In genomic region chr7:143977831-143978682, GRCm38 (mm10) we compare ENCODE assay signal across 9 mouse cellular contexts. TPM values are rescaled to one million over a fixed set of nuclear protein-coding genes. Genes with fewer than 3 reads are reported as not detected.
DNase-seq lines count a peak whose midpoint lies in the region; ATAC-seq and TF ChIP-seq lines count a peak whose summit lies in the region.
"Had no signal": no experiment of that assay in that cellular context is flagged by ENCODE, and none has a peak within 500 bp of the region (broad histone marks: within the 10 kb centered on the region; RNA-seq: fewer than 3 reads in every experiment).

No protein-coding gene starts in this region.

- no peak overlapping the region for H3K27ac ChIP-seq in layer of hippocampus, adult 2 months
- H3K27ac ChIP-seq in hindbrain, embryonic 15.5 days (replicated peaks): no peak overlapping the region
- H3K27ac ChIP-seq in liver, adult 2 months (replicated peaks; ENCODE audit: insufficient read depth, low read depth, low read length): no peak overlapping the region
- no peak overlapping the region for H3K27ac ChIP-seq in neural tube, embryonic 11.5 days (ENCODE audit: low read depth, low read length)
- H3K27ac ChIP-seq: macrophage had no signal

- peaks cover 65% of the 10 kb centered on the region for H3K27me3 ChIP-seq in hindbrain, embryonic 15.5 days
- no peaks in the 10 kb centered on the region for H3K27me3 ChIP-seq in liver, adult 2 months (ENCODE audit: control insufficient read depth, insufficient read depth, low read length)
- peaks cover 51% of the 10 kb centered on the region for H3K27me3 ChIP-seq in neural tube, embryonic 11.5 days (ENCODE audit: control insufficient read depth, insufficient read depth, low read length)

- no peaks in the 10 kb centered on the region for H3K36me3 ChIP-seq in hindbrain, embryonic 15.5 days
- no peaks in the 10 kb centered on the region for H3K36me3 ChIP-seq in liver, adult 2 months (ENCODE audit: control insufficient read depth, insufficient read depth, low read length)
- H3K36me3 ChIP-seq in neural tube, embryonic 11.5 days (ENCODE audit: control insufficient read depth, insufficient read depth, low read length): no peaks in the 10 kb centered on the region

- peaks cover 3% of the 10 kb centered on the region; the same call in 1 of the 2 replicates for H3K79me2 ChIP-seq in liver, adult 2 months (ENCODE audit: control insufficient read depth, insufficient read depth, low read length)

- H3K4me1 ChIP-seq in hindbrain, embryonic 15.5 days (replicated peaks): peaks cover 21% of the 10 kb centered on the region
- H3K4me1 ChIP-seq in liver, adult 2 months (ENCODE audit: control insufficient read depth, insufficient read depth, low read length): peaks cover 11% of the 10 kb centered on the region
- H3K4me1 ChIP-seq in neural tube, embryonic 11.5 days (ENCODE audit: control insufficient read depth, insufficient read depth, low read length): peaks cover 9% of the 10 kb centered on the region

- no peak for DNase-seq in layer of hippocampus, adult 2 months (ENCODE audit: low spot score in 2 of 2)
- no peak for DNase-seq in layer of hippocampus, adult 9-11 months
- DNase-seq in adrenal gland, postnatal 36 days: peak; percentile 6 to 29
- peak; percentile 59 for DNase-seq in liver, adult 2 months (ENCODE audit: extremely low read depth, low read depth, low spot score)
- DNase-seq in neural tube, embryonic 11.5 days (ENCODE audit: low spot score): peak; percentile 15

- TF ChIP-seq CTCF in layer of hippocampus, adult 2 months (conservative IDR thresholded peaks at IDR 0.05): no peak
- no peak for TF ChIP-seq CTCF in liver, adult 2 months (IDR thresholded peaks at IDR 0.05; ENCODE audit: low read depth, low read length)

- no peaks in the 10 kb centered on the region for H3K9me3 ChIP-seq in hindbrain, embryonic 15.5 days
- H3K9me3 ChIP-seq in neural tube, embryonic 11.5 days (ENCODE audit: control insufficient read depth, low read length): no peaks in the 10 kb centered on the region

- H3K4me2 ChIP-seq in hindbrain, embryonic 15.5 days: peak overlapping the region; percentile 99
- peak overlapping the region; percentile 84 for H3K4me2 ChIP-seq in neural tube, embryonic 11.5 days (ENCODE audit: low read depth)

- WGBS in hindbrain, embryonic 15.5 days: under 1% methylated on average over 67 of the region's 67 CpGs
- WGBS in liver, adult 2 months: 2% methylated on average over 67 of the region's 67 CpGs
- WGBS in neural tube, embryonic 11.5 days: under 1% methylated on average over 61 of the region's 67 CpGs

- peak overlapping the region; percentile 47 for H3K4me3 ChIP-seq in layer of hippocampus, adult 2 months
- peak overlapping the region; percentile 59 for H3K4me3 ChIP-seq in hindbrain, embryonic 15.5 days
- peak overlapping the region; percentile 67 for H3K4me3 ChIP-seq in liver, adult 2 months (ENCODE audit: insufficient read depth, low read depth, low read length)
- peak overlapping the region; percentile 42 for H3K4me3 ChIP-seq in neural tube, embryonic 11.5 days (ENCODE audit: low read depth, low read length)

- peak overlapping the region; percentile 52 for H3K9ac ChIP-seq in hindbrain, embryonic 15.5 days
- peak overlapping the region; percentile 71 for H3K9ac ChIP-seq in liver, adult 2 months (ENCODE audit: low read depth, low read length)
- H3K9ac ChIP-seq in neural tube, embryonic 11.5 days (ENCODE audit: low read length): no peak overlapping the region

- ATAC-seq in hindbrain, embryonic 15.5 days (ENCODE audit: low FRiP score, low read depth): peak; percentile 58
- ATAC-seq in neural tube, embryonic 11.5 days (ENCODE audit: insufficient read depth, low FRiP score, low TSS enrichment): peak; percentile 38
- no peak for ATAC-seq in monocyte, adult 5-6 weeks (replicated peaks; ENCODE audit: insufficient number of reproducible peaks, low FRiP score, low TSS enrichment, poor library complexity, severe bottlenecking)
- no peak for ATAC-seq in frontal cortex, adult (ENCODE audit: low TSS enrichment)

- no peak for TF ChIP-seq POLR2A in liver, adult 2 months (IDR thresholded peaks at IDR 0.05; ENCODE audit: extremely low read depth, insufficient read depth, low read length)

RNA-seq across cellular contexts. Expression of gene Shank2, which starts 23.7 kb away (rescaled TPM):
- total RNA-seq in layer of hippocampus, adult 2 months (2021): 100 to 1,000 TPM; 133 to 138 TPM
- 1 to 10 TPM; 2.8 to 6.6 TPM for total RNA-seq in adrenal gland, postnatal 36 days (2021)
- 8.8 and 10.2 TPM in 2 replicates for polyA plus RNA-seq in hindbrain, embryonic 15.5 days (2015; fragmentation: Nextera tagmentation; extraction: Ambion mirVana)
- 4.1 and 6.4 TPM in 2 replicates for total RNA-seq in liver, adult 2 months (2014; rRNA removed)
- 4.5 and 6.6 TPM in 2 replicates for polyA plus RNA-seq in liver, adult 2 months (2012; rRNA removed)
- 2.1 and 2.4 TPM in 2 replicates for polyA plus RNA-seq in neural tube, embryonic 11.5 days (2014; fragmentation: Nextera tagmentation; extraction: Ambion mirVana)
- 0.10 TPM in 1 of 3 replicates, not detected in the others for total RNA-seq in monocyte, adult 5-6 weeks (2017)
- polyA plus RNA-seq: macrophage had no signal

Comparison
In these comparisons a context has a peak if more than half of its experiments do, and no peak if none do; other contexts are left out.
1. DNase-seq: peak in adrenal gland, postnatal 36 days (2 of 2), liver, adult 2 months (single experiment) and neural tube, embryonic 11.5 days (single experiment); none in layer of hippocampus, adult 2 months (0 of 2) and layer of hippocampus, adult 9-11 months (single experiment).
2. ATAC-seq: peak in hindbrain, embryonic 15.5 days (single experiment) and neural tube, embryonic 11.5 days (single experiment); none in monocyte, adult 5-6 weeks (single experiment) and frontal cortex, adult (single experiment).
3. RNA of gene Shank2, which starts 23.7 kb away (total RNA-seq): 133 to 138 TPM in layer of hippocampus, adult 2 months; 2.8 to 6.6 TPM in adrenal gland, postnatal 36 days, 4.1 to 6.4 TPM in liver, adult 2 months and 0.10 TPM in monocyte, adult 5-6 weeks; every median in the first group is over 10 times any median in the second.
4. Peak in every context shown above with its lines, with median percentiles within 50 percentile points of each other: H3K4me3 ChIP-seq.